Mouse (Mus musculus) embryonic facial prominence, embryonic 11.5 days (tissue): ENCODE measurements around the gene Rtkn. TPM values are rescaled to one million over a fixed set of nuclear protein-coding genes. Genes with fewer than 3 reads are reported as not detected.

Experiments
- ATAC-seq: fragments of 200-750 bp; cut with Nextera tagmentation; replicated peaks from 2 replicates; pipeline ENCODE4 v1.8.0; 2017; ENCODE audit warnings: low read depth; ENCODE audit not compliant: insufficient number of reproducible peaks, low FRiP score, low TSS enrichment
- DNase-seq: peaks from one replicate; pipeline ENCODE4 v3.0.0-alpha.2; 2015; ENCODE audit warnings: low spot score
- H3K27ac ChIP-seq: fragments of 300-500 bp; sonication (generic); replicated peaks from 2 replicates; pipeline ENCODE4 v1.5.1; 2014; ENCODE audit warnings: mild to moderate bottlenecking, low read depth, low read length, control low read depth
- H3K27me3 ChIP-seq: fragments of 300-500 bp; sonication (generic); 2 replicates; pipeline ENCODE4 v1.6.1; 2014; ENCODE audit warnings: mild to moderate bottlenecking, low read length, moderate library complexity, mixed read lengths; ENCODE audit not compliant: control insufficient read depth, insufficient read depth
- H3K36me3 ChIP-seq: fragments of 300-500 bp; sonication (generic); replicated peaks from 2 replicates; pipeline ENCODE4 v1.6.1; 2014; ENCODE audit warnings: low read depth, mild to moderate bottlenecking, low read length, moderate library complexity, mixed read lengths; ENCODE audit not compliant: control insufficient read depth, insufficient read depth
- H3K4me1 ChIP-seq: fragments of 300-500 bp; sonication (generic); 2 replicates; pipeline ENCODE4 v1.6.1; 2014; ENCODE audit warnings: low read length, mixed read lengths; ENCODE audit not compliant: control insufficient read depth, insufficient read depth
- H3K4me2 ChIP-seq: fragments of 300-500 bp; sonication (generic); 2 replicates; pipeline ENCODE4 v1.6.1; 2014; ENCODE audit warnings: low read depth, mild to moderate bottlenecking, control low read depth, low read length, moderate library complexity
- H3K4me3 ChIP-seq: fragments of 300-500 bp; sonication (generic); 2 replicates; pipeline ENCODE4 v1.5.1; 2014; ENCODE audit warnings: low read depth, low read length, control low read depth
- H3K9ac ChIP-seq: fragments of 300-500 bp; sonication (generic); replicated peaks from 2 replicates; pipeline ENCODE4 v1.6.1; 2014; ENCODE audit warnings: mild to moderate bottlenecking, control low read depth, low read length
- H3K9me3 ChIP-seq: fragments of 300-500 bp; sonication (generic); replicated peaks from 2 replicates; pipeline ENCODE4 v1.6.1; 2016; ENCODE audit warnings: mild to moderate bottlenecking, low read length, inconsistent platforms, mixed read lengths; ENCODE audit not compliant: control insufficient read depth
- WGBS: fragments of 180-500 bp; shearing (Covaris S2); extraction: QIAGEN DNeasy Blood & Tissue Kit; methylation state at CpG from one replicate; pipeline ENCODE4 v1.1.7; 2014; 5-methylcytosine and 5-hydroxymethylcytosine counted together
- polyA plus RNA-seq: library from polyadenylated mRNA; unstranded; fragments of >200 nt; fragmentation: Nextera tagmentation; extraction: Ambion mirVana; gene quantifications from 2 replicates; pipeline ENCODE4 v1.2.1, GENCODE M21; 2014

Rtkn gene
- polyA plus RNA-seq, 1 experiment from 2014 or later, result 17.7 TPM

- no peak overlapping the region for H3K27ac ChIP-seq
- ATAC-seq, result no peak
Observed at GRCm38 (mm10) chr6:83161921-83162641, 26.8 kb downstream of the Rtkn start.

GRCm38 (mm10) chr6:83162701-83163100 lies 27.4 kb downstream of the Rtkn start:
- H3K4me1 ChIP-seq, result no peaks in the 10 kb centered on the region
- H3K9ac ChIP-seq, result no peak overlapping the region
- H3K4me2 ChIP-seq, result peak overlapping the region; percentile 63
- H3K36me3 ChIP-seq, result no peaks in the 10 kb centered on the region
- DNase-seq, result peak; percentile 84
- peaks cover 18% of the 10 kb centered on the region for H3K27me3 ChIP-seq
- 0% methylated on average over 8 of the region's 8 CpGs for WGBS
- peak overlapping the region; percentile 31 for H3K4me3 ChIP-seq
- no peaks in the 10 kb centered on the region for H3K9me3 ChIP-seq
- no peak overlapping the region for H3K27ac ChIP-seq
- no peak for ATAC-seq

More at GRCm38 (mm10) chr6:83161921-83162641, 26.8 kb downstream of the Rtkn start:
- Histone ChIP-seq H3K9ac (peak overlapping the region; percentile 43), H3K36me3 (no peaks in the 10 kb centered on the region), H3K4me3 (peak overlapping the region; percentile 31), H3K4me2 (peak overlapping the region; percentile 63), H3K4me1 (no peaks in the 10 kb centered on the region), H3K27me3 (peaks cover 18% of the 10 kb centered on the region), H3K9me3 (no peaks in the 10 kb centered on the region)
- under 1% methylated on average over 47 of the region's 49 CpGs for WGBS
- DNase-seq, result peak; percentile 41

GRCm38 (mm10) chr6:83165026-83165606 lies 29.9 kb downstream of the Rtkn start:
- no peaks in the 10 kb centered on the region for H3K36me3 ChIP-seq
- no peaks in the 10 kb centered on the region for H3K4me1 ChIP-seq
- H3K27me3 ChIP-seq, result peaks cover 18% of the 10 kb centered on the region
- WGBS, result 6% methylated on average over 6 of the region's 6 CpGs
- no peak overlapping the region for H3K27ac ChIP-seq
- peak overlapping the region; percentile 72 for H3K4me2 ChIP-seq
- no peak for DNase-seq
- H3K9me3 ChIP-seq, result no peaks in the 10 kb centered on the region
- peak overlapping the region; percentile 87 for H3K9ac ChIP-seq
- ATAC-seq, result no peak
- H3K4me3 ChIP-seq, result peak overlapping the region; percentile 85

- Histone ChIP-seq H3K9me3 (no peaks in the 10 kb centered on the region), H3K9ac (peak within 1 kb of the TSS; percentile 87), H3K4me1 (no peaks in the 10 kb centered on the region), H3K4me3 (peak within 1 kb of the TSS; percentile 85), H3K27me3 (peaks cover 16% of the 10 kb centered on the region), H3K4me2 (peak within 1 kb of the TSS; percentile 72), H3K27ac (0 out of 2 replicates have a peak within 1 kb of the TSS, but pooled peaks have one; percentile 38), H3K36me3 (no peaks in the 10 kb centered on the region)
- 0% methylated on average over 53 of the region's 58 CpGs for whole genome bisulfite sequencing
- DNase-seq (peak; percentile 96), ATAC-seq (peak; percentile 71)
Observed at GRCm38 (mm10) chr6:83165607-83166242, 30.5 kb downstream of the Rtkn start, which contains the start of gene Dctn1. TSS of gene Dctn1 (plus strand) at chr6:83165920.

GRCm38 (mm10) chr6:83166243-83166630 lies 31.0 kb downstream of the Rtkn start:
- Histone ChIP-seq H3K36me3 (no peaks in the 10 kb centered on the region), H3K9ac (peak overlapping the region; percentile 87), H3K9me3 (no peaks in the 10 kb centered on the region), H3K4me3 (peak overlapping the region; percentile 85), H3K27ac (no peak overlapping the region), H3K4me2 (peak overlapping the region; percentile 72), H3K4me1 (no peaks in the 10 kb centered on the region), H3K27me3 (peaks cover 11% of the 10 kb centered on the region)
- under 1% methylated on average over 12 of the region's 12 CpGs for WGBS
- no peak for ATAC-seq
- DNase-seq, result peak; percentile 26

GRCm38 (mm10) chr6:83169872-83170271 lies 34.6 kb downstream of the Rtkn start:
- DNase-seq, result no peak
- no peak overlapping the region for H3K27ac ChIP-seq
- no peaks in the 10 kb centered on the region for H3K4me1 ChIP-seq
- H3K36me3 ChIP-seq, result no peaks in the 10 kb centered on the region
- no peak overlapping the region for H3K9ac ChIP-seq
- no peak for ATAC-seq
- no peaks in the 10 kb centered on the region for H3K9me3 ChIP-seq
- 84% methylated on average over 5 of the region's 5 CpGs for WGBS
- no peak overlapping the region for H3K4me3 ChIP-seq
- no peak overlapping the region for H3K4me2 ChIP-seq
- H3K27me3 ChIP-seq, result no peaks in the 10 kb centered on the region

GRCm38 (mm10) chr6:83171063-83171462 lies 35.8 kb downstream of the Rtkn start:
- Histone ChIP-seq H3K27ac (no peak overlapping the region), H3K9ac (no peak overlapping the region; the same call in 1 of the 2 replicates), H3K4me1 (no peaks in the 10 kb centered on the region), H3K4me2 (no peak overlapping the region), H3K4me3 (no peak overlapping the region), H3K27me3 (no peaks in the 10 kb centered on the region), H3K9me3 (no peaks in the 10 kb centered on the region), H3K36me3 (no peaks in the 10 kb centered on the region)
- WGBS, result 79% methylated on average over 5 of the region's 5 CpGs
- ATAC-seq (no peak), DNase-seq (no peak)
